Mouse (Mus musculus) forebrain, embryonic 10.5 days (tissue): Measurements from ENCODE around the gene Psd. TPM values are rescaled to one million over a fixed set of nuclear protein-coding genes. Genes with fewer than 3 reads are reported as not detected.

Experiments used
- DNase-seq: peaks from one replicate; pipeline ENCODE4 v3.0.0-alpha.2; 2017; ENCODE audit warnings: low spot score; ENCODE audit errors: extremely low spot score
- H3K27ac ChIP-seq: fragments of 300-500 bp; sonication (generic); 2 replicates; pipeline ENCODE4 v1.5.1; 2016; ENCODE audit warnings: mild to moderate bottlenecking
- H3K27me3 ChIP-seq: fragments of 300-500 bp; sonication (generic); 2 replicates; pipeline ENCODE4 v1.6.1; 2016; ENCODE audit warnings: mild to moderate bottlenecking; ENCODE audit not compliant: poor library complexity, severe bottlenecking
- H3K36me3 ChIP-seq: fragments of 300-500 bp; sonication (generic); replicated peaks from 2 replicates; pipeline ENCODE4 v1.6.1; 2016; ENCODE audit warnings: mild to moderate bottlenecking, moderate library complexity
- H3K4me1 ChIP-seq: fragments of 300-500 bp; sonication (generic); 2 replicates; pipeline ENCODE4 v1.6.1; 2016
- H3K4me3 ChIP-seq: fragments of 300-500 bp; sonication (generic); 2 replicates; pipeline ENCODE4 v1.5.1; 2016; ENCODE audit warnings: mild to moderate bottlenecking, moderate library complexity
- H3K9me3 ChIP-seq: fragments of 300-500 bp; sonication (generic); 2 replicates; pipeline ENCODE4 v1.6.1; 2016; ENCODE audit warnings: mild to moderate bottlenecking, moderate library complexity
- WGBS: fragments of 180-500 bp; shearing (Covaris S2); methylation state at CpG from one replicate; pipeline ENCODE4 v1.1.7; 2016; 5-methylcytosine and 5-hydroxymethylcytosine counted together
- polyA plus RNA-seq: library from polyadenylated mRNA; unstranded; fragments of >200 nt; fragmentation: Nextera tagmentation; extraction: Ambion mirVana; gene quantifications from 2 replicates; pipeline ENCODE4 v1.2.1, GENCODE M21; 2016

The Psd gene
- polyA plus RNA-seq, 1 experiment from 2014 or later: 2.8 TPM

- peak within 1 kb of the TSS; percentile 87 for H3K27ac ChIP-seq
- H3K4me3 ChIP-seq: peak within 1 kb of the TSS; percentile 75
- WGBS: 70% methylated on average over 10 of the region's 10 CpGs
- H3K4me1 ChIP-seq: peaks cover 24% of the 10 kb centered on the region
- peaks cover 68% of the 10 kb centered on the region for H3K27me3 ChIP-seq
- no peak for DNase-seq
- H3K9me3 ChIP-seq: no peaks in the 10 kb centered on the region
- no peaks in the 10 kb centered on the region for H3K36me3 ChIP-seq
Observed at GRCm38 (mm10) chr19:46350168-46350932, 23.4 kb upstream of the Psd start, which contains the start of gene 2310034G01Rik. TSS of gene 2310034G01Rik (minus strand) at chr19:46350302.

GRCm38 (mm10) chr19:46349550-46349949 is 22.6 kb upstream of the Psd start:
- Histone ChIP-seq H3K27ac (peak overlapping the region; percentile 87; the same call in 1 of the 2 replicates), H3K27me3 (peaks cover 76% of the 10 kb centered on the region), H3K9me3 (no peaks in the 10 kb centered on the region), H3K4me1 (peaks cover 29% of the 10 kb centered on the region), H3K36me3 (no peaks in the 10 kb centered on the region), H3K4me3 (peak overlapping the region; percentile 75)
- no peak for DNase-seq
- WGBS: 21% methylated on average over 6 of the region's 6 CpGs

DNA sequence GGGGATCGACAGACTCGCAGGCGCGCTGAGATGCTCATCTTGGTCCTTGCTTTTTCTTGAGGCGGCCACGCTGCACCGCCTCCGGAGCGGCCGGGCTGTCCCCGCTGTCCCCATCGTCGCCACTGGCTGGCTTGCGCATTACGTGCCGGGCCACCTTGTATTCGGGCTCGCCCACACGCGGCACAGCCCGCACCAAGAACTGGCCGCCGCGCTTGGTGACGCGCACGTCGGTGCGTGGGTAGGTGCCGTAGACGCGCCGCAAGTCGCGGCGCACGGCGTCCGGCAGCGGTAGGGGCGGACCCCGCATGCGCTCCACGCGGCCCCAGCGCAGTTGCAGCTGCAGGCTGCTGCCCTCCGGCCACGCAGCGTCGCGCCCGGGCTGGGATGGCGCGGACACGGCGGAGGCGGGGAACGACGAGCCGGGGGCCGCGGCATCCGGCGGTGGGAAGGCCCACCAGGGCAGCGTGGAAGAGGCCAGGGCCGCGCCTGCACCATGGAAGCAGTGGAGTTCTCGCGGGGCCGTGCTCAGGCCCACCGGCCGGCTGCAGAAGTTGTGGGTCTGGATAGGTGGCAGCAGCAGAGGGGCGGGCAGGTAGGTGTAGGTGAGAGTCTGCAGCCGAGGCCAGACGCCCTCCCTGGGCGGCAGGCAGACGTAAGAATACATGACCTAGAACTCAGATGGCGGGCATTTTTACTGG is 22.0 kb upstream of the Psd start:
- peak overlapping the region; percentile 87 for H3K27ac ChIP-seq
- WGBS: under 1% methylated on average over 78 of the region's 78 CpGs
- no peaks in the 10 kb centered on the region for H3K36me3 ChIP-seq
- H3K9me3 ChIP-seq: no peaks in the 10 kb centered on the region
- peak overlapping the region; percentile 75 for H3K4me3 ChIP-seq
- peaks cover 29% of the 10 kb centered on the region for H3K4me1 ChIP-seq
- peaks cover 83% of the 10 kb centered on the region for H3K27me3 ChIP-seq
- DNase-seq: peak; percentile 68

GRCm38 (mm10) chr19:46347936-46348668 is 21.1 kb upstream of the Psd start:
- Histone ChIP-seq H3K36me3 (no peaks in the 10 kb centered on the region), H3K27me3 (peaks cover 85% of the 10 kb centered on the region), H3K27ac (peak overlapping the region; percentile 87), H3K9me3 (no peaks in the 10 kb centered on the region), H3K4me1 (peaks cover 29% of the 10 kb centered on the region), H3K4me3 (peak overlapping the region; percentile 75)
- DNase-seq: no peak
- 35% methylated on average over 14 of the region's 14 CpGs for WGBS

GRCm38 (mm10) chr19:46347146-46347545 is 20.2 kb upstream of the Psd start:
- Histone ChIP-seq H3K4me3 (no peak overlapping the region), H3K27me3 (peaks cover 79% of the 10 kb centered on the region), H3K9me3 (no peaks in the 10 kb centered on the region), H3K27ac (no peak overlapping the region), H3K4me1 (peaks cover 29% of the 10 kb centered on the region), H3K36me3 (no peaks in the 10 kb centered on the region)
- 97% methylated on average over 1 of the region's 1 CpGs for WGBS
- DNase-seq: no peak

DNA sequence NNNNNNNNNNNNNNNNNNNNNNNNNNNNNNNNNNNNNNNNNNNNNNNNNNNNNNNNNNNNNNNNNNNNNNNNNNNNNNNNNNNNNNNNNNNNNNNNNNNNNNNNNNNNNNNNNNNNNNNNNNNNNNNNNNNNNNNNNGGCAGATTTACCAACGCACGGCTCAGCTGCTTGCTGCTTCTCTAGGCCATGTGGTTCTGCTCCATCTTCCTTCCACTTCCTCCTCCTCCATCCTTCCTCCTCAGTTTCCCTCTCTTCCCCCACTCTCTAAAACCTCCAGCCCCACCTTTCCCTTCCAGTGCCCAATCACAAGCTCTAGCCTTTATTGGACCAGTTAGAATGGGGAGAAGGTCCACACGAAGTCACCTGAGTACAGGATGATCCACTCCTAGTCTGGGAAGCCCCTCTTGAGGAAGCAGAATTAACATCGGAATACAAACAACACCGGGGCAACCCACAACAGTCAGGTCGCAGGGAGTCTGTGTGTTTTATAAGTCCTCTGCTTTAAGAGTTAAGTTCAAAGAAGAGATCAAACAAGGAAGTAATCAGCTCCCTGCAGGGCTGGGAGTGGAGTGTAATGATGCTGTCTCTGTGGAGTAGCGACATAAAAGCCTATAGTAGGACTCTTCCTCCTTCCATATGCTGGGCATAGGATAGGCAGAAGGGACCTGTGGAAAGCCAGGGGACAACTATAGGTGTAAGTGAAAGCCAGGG is 17.9 kb upstream of the Psd start:
- Histone ChIP-seq H3K4me1 (peaks cover 25% of the 10 kb centered on the region), H3K36me3 (no peaks in the 10 kb centered on the region), H3K9me3 (no peaks in the 10 kb centered on the region), H3K27ac (no peak overlapping the region), H3K27me3 (peaks cover 57% of the 10 kb centered on the region), H3K4me3 (no peak overlapping the region)
- DNase-seq: no peak
- WGBS: 28% methylated on average over 7 of the region's 7 CpGs

GRCm38 (mm10) chr19:46339287-46339971 is 12.5 kb upstream of the Psd start:
- peaks cover 29% of the 10 kb centered on the region for H3K4me1 ChIP-seq
- 83% methylated on average over 7 of the region's 7 CpGs for WGBS
- peak overlapping the region; percentile 78; the same call in 1 of the 2 replicates for H3K4me3 ChIP-seq
- H3K27ac ChIP-seq: peak overlapping the region; percentile 93
- no peaks in the 10 kb centered on the region for H3K9me3 ChIP-seq
- DNase-seq: no peak
- H3K36me3 ChIP-seq: peaks cover 13% of the 10 kb centered on the region
- peaks cover 8% of the 10 kb centered on the region for H3K27me3 ChIP-seq

- no peak for DNase-seq
- 52% methylated on average over 6 of the region's 6 CpGs for WGBS
- Histone ChIP-seq H3K4me1 (peaks cover 30% of the 10 kb centered on the region), H3K9me3 (no peaks in the 10 kb centered on the region), H3K4me3 (peak overlapping the region; percentile 78), H3K36me3 (peaks cover 13% of the 10 kb centered on the region), H3K27ac (peak overlapping the region; percentile 93), H3K27me3 (peaks cover 3% of the 10 kb centered on the region; the same call in 1 of the 2 replicates)
Observed at GRCm38 (mm10) chr19:46338942-46339286, 12.0 kb upstream of the Psd start.

DNA sequence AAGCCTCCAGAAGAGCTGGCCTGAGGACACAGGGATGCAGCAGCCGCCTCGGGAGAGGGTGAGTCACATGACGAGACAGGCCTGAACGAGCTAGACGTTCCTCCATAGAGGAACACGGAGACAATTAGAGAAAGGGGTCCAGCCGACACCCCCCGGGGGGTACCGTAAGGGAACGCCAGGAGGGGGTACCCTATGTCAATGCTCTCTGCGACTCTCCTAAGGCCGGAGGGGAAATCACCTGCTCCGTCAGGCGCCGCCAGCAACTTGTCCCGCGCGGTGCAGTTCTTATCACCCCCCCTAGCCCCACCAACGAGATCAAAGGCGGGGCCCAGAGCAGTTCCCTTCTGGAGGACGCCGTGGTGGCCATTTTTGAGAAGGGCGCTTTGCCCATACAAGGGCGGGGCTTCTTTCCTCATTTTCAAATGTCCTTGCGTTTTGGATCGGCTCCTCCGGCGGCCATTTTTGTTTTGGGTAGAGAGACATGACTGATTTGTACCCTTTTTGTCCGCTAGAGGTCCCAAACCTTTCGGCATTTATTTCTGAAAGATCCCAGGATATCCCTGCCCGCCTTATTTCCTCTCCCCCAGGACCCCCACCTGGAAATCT is 11.5 kb upstream of the Psd start, which contains the start of gene Cuedc2:
Gene Cuedc2, minus strand, starts transcription at position 372 of the 606 bp plus-strand sequence.
- peaks cover 13% of the 10 kb centered on the region for H3K36me3 ChIP-seq
- under 1% methylated on average over 31 of the region's 31 CpGs for WGBS
- H3K4me3 ChIP-seq: peak within 1 kb of the TSS; percentile 78
- DNase-seq: peak; percentile 95
- H3K4me1 ChIP-seq: peaks cover 30% of the 10 kb centered on the region
- H3K27me3 ChIP-seq: no peaks in the 10 kb centered on the region
- no peaks in the 10 kb centered on the region for H3K9me3 ChIP-seq
- H3K27ac ChIP-seq: peak within 1 kb of the TSS; percentile 93

- DNase-seq: no peak
- H3K36me3 ChIP-seq: peaks cover 13% of the 10 kb centered on the region
- H3K27me3 ChIP-seq: no peaks in the 10 kb centered on the region
- peak overlapping the region; percentile 93 for H3K27ac ChIP-seq
- peaks cover 35% of the 10 kb centered on the region for H3K4me1 ChIP-seq
- H3K9me3 ChIP-seq: no peaks in the 10 kb centered on the region
- peak overlapping the region; percentile 78 for H3K4me3 ChIP-seq
- 34% methylated on average over 15 of the region's 15 CpGs for WGBS
Observed at GRCm38 (mm10) chr19:46337719-46338330, 10.9 kb upstream of the Psd start.

DNA sequence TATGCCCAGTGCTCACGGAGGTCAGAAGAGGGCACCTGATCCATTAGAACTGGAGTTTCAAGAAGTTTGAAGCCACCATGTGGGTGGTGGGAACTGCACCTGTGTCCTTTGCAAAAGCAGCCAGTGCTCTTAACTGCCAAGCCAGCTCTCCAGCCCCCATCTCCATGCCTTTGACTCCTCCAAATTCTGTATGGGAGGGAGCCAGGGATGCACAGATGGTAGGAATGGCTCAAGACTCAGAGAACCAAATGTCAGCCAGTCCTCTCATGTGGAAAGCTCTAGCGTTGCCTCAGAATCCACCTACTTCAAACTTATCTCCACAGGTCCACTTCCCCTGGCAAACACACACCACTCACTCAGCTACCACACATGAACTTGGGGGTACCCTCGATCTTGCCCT is 7.0 kb upstream of the Psd start:
- DNase-seq: no peak
- WGBS: 88% methylated on average over 3 of the region's 3 CpGs
- Histone ChIP-seq H3K9me3 (no peaks in the 10 kb centered on the region), H3K4me1 (peaks cover 59% of the 10 kb centered on the region), H3K27me3 (peaks cover 25% of the 10 kb centered on the region), H3K27ac (no peak overlapping the region), H3K36me3 (peaks cover 40% of the 10 kb centered on the region), H3K4me3 (no peak overlapping the region)
